Comparison of ENCODE assay signal across 9 mouse cellular contexts in the genomic region with DNA sequence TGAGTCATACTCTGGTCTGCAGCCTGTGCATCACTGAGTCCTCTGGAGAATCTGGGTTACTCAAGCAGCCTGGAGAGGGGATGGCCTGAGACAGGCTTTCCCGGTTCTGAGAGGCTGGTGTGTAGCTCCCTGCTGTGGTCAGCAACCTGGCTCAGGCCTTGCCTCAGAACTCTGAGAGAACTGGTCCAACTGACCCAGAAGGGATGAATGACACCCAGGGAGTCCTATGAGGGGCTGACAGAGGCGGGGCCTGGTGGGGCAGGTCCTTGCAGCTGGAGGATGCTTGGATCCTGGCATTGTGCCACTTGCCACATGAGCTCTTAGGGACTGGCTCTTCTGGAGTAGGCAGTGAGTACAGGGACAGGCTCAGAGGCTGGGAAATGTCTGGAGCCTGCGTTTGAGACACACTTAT. TPM values are rescaled to one million over a fixed set of nuclear protein-coding genes. Genes with fewer than 3 reads are reported as not detected.
DNase-seq lines count a peak whose midpoint lies in the region; ATAC-seq and TF ChIP-seq lines count a peak whose summit lies in the region.
"Had no signal": no experiment of that assay in that cellular context is flagged by ENCODE, and none has a peak within 500 bp of the region (broad histone marks: within the 10 kb centered on the region; RNA-seq: fewer than 3 reads in every experiment).

No protein-coding gene starts in this region.

- no peak for TF ChIP-seq POLR2A in myocyte (IDR thresholded peaks at IDR 0.05; ENCODE audit: insufficient read length, low read depth)

- H3K4me2 ChIP-seq in embryonic facial prominence, embryonic 12.5 days (replicated peaks), result no peak overlapping the region
- H3K4me2 ChIP-seq in heart, embryonic 15.5 days, result no peak overlapping the region
- H3K4me2 ChIP-seq in myocyte (ENCODE audit: low read depth), result peak overlapping the region; percentile 42
- H3K4me2 ChIP-seq: liver, embryonic 13.5 days had no signal

- no peak overlapping the region for H3K9ac ChIP-seq in embryonic facial prominence, embryonic 12.5 days
- no peak overlapping the region for H3K9ac ChIP-seq in heart, embryonic 15.5 days
- H3K9ac ChIP-seq: liver, embryonic 13.5 days had no signal

- no peak overlapping the region for H3K4me3 ChIP-seq in embryonic facial prominence, embryonic 12.5 days
- H3K4me3 ChIP-seq in heart, embryonic 15.5 days, result no peak overlapping the region
- no peak overlapping the region for H3K4me3 ChIP-seq in layer of hippocampus, adult 2 months
- no peak overlapping the region for H3K4me3 ChIP-seq in myocyte
- H3K4me3 ChIP-seq: liver, embryonic 13.5 days had no signal

- H3K36me3 ChIP-seq in embryonic facial prominence, embryonic 12.5 days, result no peaks in the 10 kb centered on the region
- no peaks in the 10 kb centered on the region for H3K36me3 ChIP-seq in heart, embryonic 15.5 days
- no peaks in the 10 kb centered on the region for H3K36me3 ChIP-seq in myocyte (ENCODE audit: control insufficient read depth, insufficient read depth)
- H3K36me3 ChIP-seq: liver, embryonic 13.5 days had no signal

- ATAC-seq in embryonic facial prominence, embryonic 12.5 days (ENCODE audit: insufficient number of reproducible peaks, insufficient read depth, low FRiP score, low TSS enrichment), result 0 out of 2 replicates have a peak, but pooled peaks have one; percentile 23
- peak; percentile 88 for ATAC-seq in heart, embryonic 15.5 days (replicated peaks; ENCODE audit: insufficient number of reproducible peaks, insufficient read depth, low FRiP score, low read depth)

- H3K4me1 ChIP-seq in embryonic facial prominence, embryonic 12.5 days, result peaks cover 21% of the 10 kb centered on the region
- H3K4me1 ChIP-seq in heart, embryonic 15.5 days (replicated peaks), result peaks cover 14% of the 10 kb centered on the region
- H3K4me1 ChIP-seq: liver, embryonic 13.5 days had no signal

- WGBS in embryonic facial prominence, embryonic 12.5 days, result 44% methylated on average over 3 of the region's 3 CpGs
- WGBS in heart, embryonic 15.5 days, result 45% methylated on average over 3 of the region's 3 CpGs

- peak; percentile 57 to 60 for DNase-seq in adrenal gland, adult (ENCODE audit: inconsistent age in 2 of 2, low spot score in 1 of 2)
- no peak for DNase-seq in adrenal gland, postnatal 4 days (ENCODE audit: low spot score in 2 of 2)
- DNase-seq in 3134 (ENCODE audit: extremely low read depth, insufficient read length, low spot score), result peak; percentile 95
- peak; percentile 52 to 59 for DNase-seq in layer of hippocampus, adult 2 months (ENCODE audit: low spot score in 2 of 2)
- no peak for DNase-seq in natural killer cell, adult 2 months (ENCODE audit: low spot score in 2 of 2)
- DNase-seq: liver, embryonic 13.5 days had no signal

- TF ChIP-seq CTCF in layer of hippocampus, adult 2 months (conservative IDR thresholded peaks at IDR 0.05), result no peak

- H3K9me3 ChIP-seq in embryonic facial prominence, embryonic 12.5 days, result no peaks in the 10 kb centered on the region
- H3K9me3 ChIP-seq in heart, embryonic 15.5 days (replicated peaks), result no peaks in the 10 kb centered on the region
- H3K9me3 ChIP-seq: liver, embryonic 13.5 days had no signal

- no peaks in the 10 kb centered on the region for H3K79me2 ChIP-seq in myocyte (ENCODE audit: control insufficient read depth, insufficient read depth)

- no peak overlapping the region for H3K27ac ChIP-seq in embryonic facial prominence, embryonic 12.5 days
- H3K27ac ChIP-seq in heart, embryonic 15.5 days, result peak overlapping the region; percentile 29; the same call in 1 of the 2 replicates
- H3K27ac ChIP-seq in layer of hippocampus, adult 2 months, result peak overlapping the region; percentile 46; the same call in 1 of the 2 replicates
- H3K27ac ChIP-seq: liver, embryonic 13.5 days had no signal

- no peaks in the 10 kb centered on the region for H3K27me3 ChIP-seq in embryonic facial prominence, embryonic 12.5 days
- no peaks in the 10 kb centered on the region for H3K27me3 ChIP-seq in heart, embryonic 15.5 days
- H3K27me3 ChIP-seq in myocyte (ENCODE audit: control insufficient read depth, insufficient read depth, insufficient read length), result no peaks in the 10 kb centered on the region
- H3K27me3 ChIP-seq: liver, embryonic 13.5 days had no signal

- no peak overlapping the region for H3ac ChIP-seq in myocyte (ENCODE audit: control insufficient read depth, insufficient read length)

TF ChIP-seq in myocyte, 11 proteins besides CTCF, POLR2A, EP300 and RAD21:
- TF ChIP-seq SRF (IDR thresholded peaks at IDR 0.05; ENCODE audit: control insufficient read depth, insufficient read length, low read depth), result no peak
- no peak for TF ChIP-seq MYOG (IDR thresholded peaks at IDR 0.05; ENCODE audit: control insufficient read depth in 1 of 3, insufficient read depth in 1 of 3, insufficient read length in 2 of 3, low read depth in 2 of 3)
- TF ChIP-seq MYOD1 (IDR thresholded peaks at IDR 0.05; ENCODE audit: control insufficient read depth in 1 of 3, insufficient read length in 2 of 3, low read depth in 2 of 3), result peak in 1 of 3 experiments; percentile 3
- no peak for TF ChIP-seq MAX (IDR thresholded peaks at IDR 0.05; ENCODE audit: low read depth)
- TF ChIP-seq USF1 (IDR thresholded peaks at IDR 0.05; ENCODE audit: low read depth), result no peak
- no peak for TF ChIP-seq E2F4 (IDR thresholded peaks at IDR 0.05; ENCODE audit: insufficient read depth)
- no peak for TF ChIP-seq POLR2AphosphoS2 (IDR thresholded peaks at IDR 0.05; ENCODE audit: insufficient read length, low read depth)
- TF ChIP-seq CEBPB (IDR thresholded peaks at IDR 0.05; ENCODE audit: insufficient read depth, poor library complexity, severe bottlenecking), result no peak
- no peak for TF ChIP-seq TCF3 (IDR thresholded peaks at IDR 0.05; ENCODE audit: insufficient read length, low read depth)
TF ChIP-seq in myocyte: peak in this region for 1.

RNA-seq across cellular contexts. Expression of gene Pxylp1, which starts 47.7 kb away (rescaled TPM):
- total RNA-seq in adrenal gland, postnatal 4 days (2021), result 10 to 100 TPM; 17.1 to 20.7 TPM
- polyA plus RNA-seq in embryonic facial prominence, embryonic 12.5 days (2016; fragmentation: Nextera tagmentation; extraction: Ambion mirVana), result 25.4 and 25.6 TPM in 2 replicates
- 27.6 and 27.8 TPM in 2 replicates for polyA plus RNA-seq in heart, embryonic 15.5 days (2015; fragmentation: Nextera tagmentation; extraction: Ambion mirVana)
- total RNA-seq in layer of hippocampus, adult 2 months (2021), result 10 to 100 TPM; 17.7 to 20.2 TPM
- 3.1 TPM for polyA plus RNA-seq in myocyte (2012; fragmentation: generic; extraction: Trizol)

Comparison
In these comparisons a context has a peak if more than half of its experiments do, and no peak if none do; other contexts are left out.
1. DNase-seq: peak in adrenal gland, adult (2 of 2), 3134 (single experiment) and layer of hippocampus, adult 2 months (2 of 2); none in adrenal gland, postnatal 4 days (0 of 2) and natural killer cell, adult 2 months (0 of 2).